Mouse (Mus musculus) CH12.LX (cell line): ENCODE data around the gene Tm6sf2. TPM values are rescaled to one million over a fixed set of nuclear protein-coding genes. Genes with fewer than 3 reads are reported as not detected.

Source experiments
- DNase-seq: peaks from one replicate; pipeline ENCODE4 v3.0.0-alpha.2; 2013; ENCODE audit errors: extremely low read depth
- H3K27ac ChIP-seq: 2 replicates; pipeline ENCODE4 v1.5.1; 2012; ENCODE audit warnings: low read depth, mild to moderate bottlenecking, control low read depth, moderate library complexity; ENCODE audit not compliant: insufficient read depth
- H3K27me3 ChIP-seq: replicated peaks from 2 replicates; pipeline ENCODE3; 2012; ENCODE audit warnings: inconsistent platforms
- H3K36me3 ChIP-seq, 2 experiments: replicated peaks in 1 of 2; 2 replicates each; pipeline versions ENCODE3 to v1.6.1; 2012; ENCODE audit warnings: inconsistent platforms in 1 of 2, low read length in 1 of 2, mild to moderate bottlenecking in 1 of 2, mixed read lengths in 1 of 2, moderate library complexity in 1 of 2; ENCODE audit not compliant: control insufficient read depth in 1 of 2, insufficient read depth in 1 of 2
- H3K4me1 ChIP-seq, 2 experiments: 2 replicates each; pipeline ENCODE4 v1.6.1; 2012; ENCODE audit warnings: inconsistent platforms in 1 of 2, moderate library complexity in 1 of 2; ENCODE audit not compliant: insufficient read depth in 2 of 2, control insufficient read depth in 1 of 2
- H3K4me2 ChIP-seq: 2 replicates; pipeline ENCODE4 v1.6.1; 2012; ENCODE audit warnings: low read depth, mild to moderate bottlenecking, control low read depth; ENCODE audit not compliant: poor library complexity, insufficient read depth, severe bottlenecking
- H3K4me3 ChIP-seq, 3 experiments: fragments of 150-350 bp in 1 of 3; sonication (generic) in 1 of 3; replicated peaks in 1 of 3; 2 replicates each; pipeline versions ENCODE3 to v1.5.1; 2011 to 2012; ENCODE audit warnings: low read depth in 2 of 3, low read length in 2 of 3, mild to moderate bottlenecking in 2 of 3, moderate library complexity in 2 of 3, control low read depth in 1 of 3, improper control_type of control experiment in 1 of 3, inconsistent platforms in 1 of 3, mixed read lengths in 1 of 3; ENCODE audit not compliant: poor library complexity in 1 of 3
- H3K79me2 ChIP-seq: replicated peaks from 2 replicates; pipeline ENCODE4 v1.6.1; 2012; ENCODE audit warnings: mild to moderate bottlenecking, moderate library complexity; ENCODE audit not compliant: control insufficient read depth, poor library complexity, insufficient read depth, severe bottlenecking; ENCODE audit errors: extremely low read depth
- H3K9ac ChIP-seq: 2 replicates; pipeline ENCODE4 v1.6.1; 2012; ENCODE audit warnings: low read depth, mild to moderate bottlenecking, control low read depth, moderate library complexity; ENCODE audit not compliant: insufficient read depth
- H3K9me3 ChIP-seq: replicated peaks from 2 replicates; pipeline ENCODE3; 2012; ENCODE audit warnings: low read length, inconsistent platforms, mixed read lengths
- CHD1 ChIP-seq: IDR thresholded peaks from 2 replicates; pipeline ENCODE4 v1.6.1; 2012; ENCODE audit warnings: low read depth, low read length, improper control_type of control experiment, inconsistent platforms
- CTCF ChIP-seq, 2 experiments: IDR thresholded peaks in 1 of 2; conservative IDR thresholded peaks in 1 of 2; 2 replicates each; pipeline ENCODE4 v1.5.1; 2011 to 2012; ENCODE audit warnings: low read depth in 2 of 2, low read length in 2 of 2, improper control_type of control experiment in 1 of 2, inconsistent platforms in 1 of 2, mild to moderate bottlenecking in 1 of 2, moderate library complexity in 1 of 2
- ELF1 ChIP-seq: IDR thresholded peaks from 2 replicates; pipeline ENCODE4 v1.6.1; 2014; ENCODE audit warnings: low read depth, mild to moderate bottlenecking, inconsistent platforms, low read length, improper control_type of control experiment
- GABPA ChIP-seq: IDR thresholded peaks from 2 replicates; pipeline ENCODE4 v1.6.1; 2012; ENCODE audit warnings: low read depth, low read length, improper control_type of control experiment, inconsistent platforms; ENCODE audit not compliant: insufficient replicate concordance
- HCFC1 ChIP-seq: IDR thresholded peaks from 2 replicates; pipeline ENCODE4 v1.6.1; 2012; ENCODE audit warnings: low read depth, mild to moderate bottlenecking, inconsistent platforms, low read length, improper control_type of control experiment
- IRF4 ChIP-seq: IDR thresholded peaks from 2 replicates; pipeline ENCODE4 v1.6.1; 2014; ENCODE audit warnings: low read depth, mild to moderate bottlenecking, inconsistent platforms, low read length, improper control_type of control experiment
- MAFK ChIP-seq: IDR thresholded peaks from 2 replicates; pipeline ENCODE4 v1.6.1; 2011; ENCODE audit warnings: low read length, improper control_type of control experiment; ENCODE audit not compliant: insufficient replicate concordance
- NRF1 ChIP-seq: IDR thresholded peaks from 2 replicates; pipeline ENCODE4 v1.6.1; 2014; ENCODE audit warnings: low read depth, mild to moderate bottlenecking, inconsistent platforms, low read length, improper control_type of control experiment, moderate library complexity
- PAX5 ChIP-seq: IDR thresholded peaks from 2 replicates; pipeline ENCODE4 v1.6.1; 2012; ENCODE audit warnings: low read length, inconsistent platforms, mixed read lengths
- SMC3 ChIP-seq: IDR thresholded peaks from 2 replicates; pipeline ENCODE4 v1.6.1; 2011; ENCODE audit warnings: low read depth, low read length, improper control_type of control experiment
- TBP ChIP-seq: conservative IDR thresholded peaks from 2 replicates; pipeline ENCODE4 v1.6.1; 2011; ENCODE audit warnings: low read depth, low read length, improper control_type of control experiment
- TCF12 ChIP-seq: IDR thresholded peaks from 2 replicates; pipeline ENCODE4 v1.6.1; 2014; ENCODE audit warnings: low read depth, mild to moderate bottlenecking, inconsistent platforms, low read length, improper control_type of control experiment
- USF1 ChIP-seq: IDR thresholded peaks from 2 replicates; pipeline ENCODE4 v1.6.1; 2014; ENCODE audit warnings: low read depth, mild to moderate bottlenecking, inconsistent platforms, low read length, improper control_type of control experiment
- ZKSCAN1 ChIP-seq: IDR thresholded peaks from 2 replicates; pipeline ENCODE4 v1.6.1; 2012; ENCODE audit warnings: low read depth, inconsistent platforms, low read length, improper control_type of control experiment, borderline replicate concordance
- dilution Hi-C: fragments of 300-500 bp; cut with MboI; formaldehyde crosslinking; loops from 2 replicates; pipeline ENCODE4 v1.14.3; 2020; ENCODE audit warnings: low sequenced_read_pairs; ENCODE audit not compliant: extremely low pct_unique_long_range_greater_than_20kb, extremely low pct_ligation_motif_present
- in situ Hi-C: fragments of 300-500 bp; cut with MboI; formaldehyde crosslinking; loops from 3 replicates; pipeline ENCODE4 v1.14.3; 2019; ENCODE audit warnings: low sequenced_read_pairs, low pct_ligation_motif_present, low pct_unique_long_range_greater_than_20kb, mixed read lengths
- polyA plus RNA-seq: library from polyadenylated mRNA; unstranded; fragments of >175 nt; gene quantifications from 2 replicates; pipeline ENCODE4 v1.2.1, GENCODE M21; 2012; ENCODE audit warnings: low read depth; ENCODE audit not compliant: insufficient read length
- total RNA-seq, 2 experiments: library from RNA; depleted of rRNA; stranded (reverse); fragments of 300-350 nt in 1 of 2; fragments of >200 nt in 1 of 2; gene quantifications; 2 replicates each; pipeline ENCODE4 v1.2.3; 2012 to 2014

Tm6sf2 gene
- total and polyA plus RNA-seq, 3 experiments, result 0.40 to 2.6 (median 1.9) TPM

- in situ Hi-C loops, result no loop called here
- no peaks in the 10 kb centered on the region for H3K79me2 ChIP-seq
- TF ChIP-seq CTCF (conservative IDR thresholded peaks at IDR 0.05 in 1 of 2, IDR thresholded peaks at IDR 0.05 in 1 of 2; ENCODE audit: low read depth in 2 of 2, low read length in 2 of 2) (no peak), SMC3 (no peak), ZKSCAN1 (no peak), GABPA (no peak), ELF1 (no peak), PAX5 (no peak), IRF4 (no peak), CHD1 (no peak), TBP (no peak)
- H3K4me2 ChIP-seq, result no peak overlapping the region
- H3K9ac ChIP-seq, result no peak overlapping the region
- dilution Hi-C loops, result no loop called here
- no peaks in the 10 kb centered on the region for H3K27me3 ChIP-seq
- no peak for DNase-seq
- no peak overlapping the region for H3K4me3 ChIP-seq
- H3K9me3 ChIP-seq, result peaks cover 5% of the 10 kb centered on the region
- no peaks in the 10 kb centered on the region for H3K4me1 ChIP-seq
- no peak overlapping the region for H3K27ac ChIP-seq
- peaks cover 0 to 12% of the 10 kb centered on the region in 2 experiments for H3K36me3 ChIP-seq
Measured at GRCm38 (mm10) chr8:70086151-70086550, 13.4 kb downstream of the Tm6sf2 start.

GRCm38 (mm10) chr8:70087237-70087636, 14.5 kb downstream of the Tm6sf2 start:
- Histone ChIP-seq H3K27ac (no peak overlapping the region), H3K4me3 (no peak overlapping the region), H3K79me2 (no peaks in the 10 kb centered on the region), H3K4me2 (no peak overlapping the region), H3K9ac (no peak overlapping the region), H3K9me3 (peaks cover 5% of the 10 kb centered on the region), H3K36me3 (peaks cover 0 to 16% of the 10 kb centered on the region in 2 experiments), H3K4me1 (no peaks in the 10 kb centered on the region), H3K27me3 (no peaks in the 10 kb centered on the region)
- TF ChIP-seq USF1, result no peak
- no peak for TF ChIP-seq ZKSCAN1
- TF ChIP-seq IRF4, result no peak
- TF ChIP-seq NRF1, result no peak
- no peak for TF ChIP-seq MAFK
- TF ChIP-seq TCF12, result no peak
- TF ChIP-seq HCFC1, result no peak
- DNase-seq, result no peak
- in situ Hi-C loops (no loop called here), dilution Hi-C loops (no loop called here)
